Mouse (Mus musculus) forebrain, embryonic 12.5 days (tissue): ENCODE data around the gene Sh3pxd2a. TPM values are rescaled to one million over a fixed set of nuclear protein-coding genes. Genes with fewer than 3 reads are reported as not detected.
A peak's percentile ranks its signal among the peaks of the same experiment; 100 is the strongest.

Experiments used
- ATAC-seq: fragments of 200-750 bp; cut with Nextera tagmentation; 2 replicates; pipeline ENCODE4 v1.8.0; 2017; ENCODE audit warnings: moderate TSS enrichment; ENCODE audit not compliant: low FRiP score
- H3K27ac ChIP-seq: fragments of 300-500 bp; sonication (generic); 2 replicates; pipeline ENCODE4 v1.5.1; 2016; ENCODE audit warnings: mild to moderate bottlenecking
- H3K27me3 ChIP-seq: fragments of 300-500 bp; sonication (generic); 2 replicates; pipeline ENCODE4 v1.6.1; 2016; ENCODE audit warnings: mild to moderate bottlenecking
- H3K36me3 ChIP-seq: fragments of 300-500 bp; sonication (generic); replicated peaks from 2 replicates; pipeline ENCODE4 v1.6.1; 2016; ENCODE audit warnings: mild to moderate bottlenecking
- H3K4me1 ChIP-seq: fragments of 300-500 bp; sonication (generic); 2 replicates; pipeline ENCODE4 v1.6.1; 2016
- H3K4me2 ChIP-seq: fragments of 300-500 bp; sonication (generic); 2 replicates; pipeline ENCODE4 v1.6.1; 2016; ENCODE audit warnings: mild to moderate bottlenecking, moderate library complexity
- H3K4me3 ChIP-seq: fragments of 300-500 bp; sonication (generic); replicated peaks from 2 replicates; pipeline ENCODE4 v1.5.1; 2016; ENCODE audit warnings: mild to moderate bottlenecking
- H3K9ac ChIP-seq: fragments of 300-500 bp; sonication (generic); 2 replicates; pipeline ENCODE4 v1.6.1; 2016; ENCODE audit warnings: mild to moderate bottlenecking
- H3K9me3 ChIP-seq: fragments of 300-500 bp; sonication (generic); 2 replicates; pipeline ENCODE4 v1.6.1; 2016
- WGBS: fragments of 180-500 bp; shearing (Covaris S2); methylation state at CpG from one replicate; pipeline ENCODE4 v1.1.7; 2016; 5-methylcytosine and 5-hydroxymethylcytosine counted together
- polyA plus RNA-seq: library from polyadenylated mRNA; unstranded; fragments of >200 nt; fragmentation: Nextera tagmentation; extraction: Ambion mirVana; gene quantifications from 2 replicates; pipeline ENCODE4 v1.2.1, GENCODE M21; 2016

Gene Sh3pxd2a
- polyA plus RNA-seq, result 3.7 TPM in 2 replicates

GRCm38 (mm10) chr19:47464304-47465241, at the start of gene Sh3pxd2a:
Sh3pxd2a (minus strand) TSS chr19:47464401.
- peak within 1 kb of the TSS; percentile 78 for H3K4me3 ChIP-seq
- peaks cover 35% of the 10 kb centered on the region for H3K4me1 ChIP-seq
- H3K27ac ChIP-seq, result peak within 1 kb of the TSS; percentile 86
- WGBS, result 3% methylated on average over 50 of the region's 70 CpGs
- peak within 1 kb of the TSS; percentile 85 for H3K4me2 ChIP-seq
- H3K9me3 ChIP-seq, result 0 out of 2 replicates have a peak, but pooled peaks cover 4% of the 10 kb centered on the region
- H3K9ac ChIP-seq, result peak within 1 kb of the TSS; percentile 80
- H3K36me3 ChIP-seq, result no peaks in the 10 kb centered on the region; the same call in 1 of the 2 replicates
- ATAC-seq, result peak; percentile 91
- peaks cover 6% of the 10 kb centered on the region; the same call in 1 of the 2 replicates for H3K27me3 ChIP-seq

- H3K27ac ChIP-seq, result no peak overlapping the region
- no peak overlapping the region for H3K4me3 ChIP-seq
- H3K4me2 ChIP-seq, result no peak overlapping the region
- H3K36me3 ChIP-seq, result peaks cover 42% of the 10 kb centered on the region
- H3K4me1 ChIP-seq, result peaks cover 14% of the 10 kb centered on the region
- H3K9me3 ChIP-seq, result no peaks in the 10 kb centered on the region
- no peak for ATAC-seq
- 82% methylated on average over 4 of the region's 4 CpGs for WGBS
- no peaks in the 10 kb centered on the region for H3K27me3 ChIP-seq
- no peak overlapping the region for H3K9ac ChIP-seq
Measured at GRCm38 (mm10) chr19:47513618-47513897, 49.4 kb upstream of the Sh3pxd2a start.

GRCm38 (mm10) chr19:47512794-47513617, 48.8 kb upstream of the Sh3pxd2a start:
- WGBS, result 91% methylated on average over 21 of the region's 21 CpGs
- Histone ChIP-seq H3K4me2 (no peak overlapping the region), H3K9ac (no peak overlapping the region), H3K4me3 (no peak overlapping the region), H3K9me3 (no peaks in the 10 kb centered on the region), H3K4me1 (peaks cover 14% of the 10 kb centered on the region), H3K27ac (no peak overlapping the region), H3K27me3 (no peaks in the 10 kb centered on the region), H3K36me3 (peaks cover 43% of the 10 kb centered on the region)
- ATAC-seq, result no peak

- no peak overlapping the region for H3K4me2 ChIP-seq
- WGBS, result 78% methylated on average over 6 of the region's 6 CpGs
- H3K27me3 ChIP-seq, result no peaks in the 10 kb centered on the region
- H3K27ac ChIP-seq, result no peak overlapping the region
- no peak for ATAC-seq
- H3K9me3 ChIP-seq, result no peaks in the 10 kb centered on the region
- H3K4me3 ChIP-seq, result no peak overlapping the region
- peaks cover 17% of the 10 kb centered on the region for H3K4me1 ChIP-seq
- H3K9ac ChIP-seq, result no peak overlapping the region
- H3K36me3 ChIP-seq, result peaks cover 43% of the 10 kb centered on the region
Measured at GRCm38 (mm10) chr19:47511958-47512357, 47.8 kb upstream of the Sh3pxd2a start.

- Histone ChIP-seq H3K27me3 (no peaks in the 10 kb centered on the region), H3K27ac (peak overlapping the region; percentile 54), H3K4me1 (peaks cover 17% of the 10 kb centered on the region), H3K9me3 (no peaks in the 10 kb centered on the region), H3K4me3 (no peak overlapping the region), H3K36me3 (peaks cover 42% of the 10 kb centered on the region), H3K9ac (no peak overlapping the region), H3K4me2 (no peak overlapping the region)
- no peak for ATAC-seq
- WGBS, result 72% methylated on average over 7 of the region's 7 CpGs
Measured at GRCm38 (mm10) chr19:47511294-47511675, 47.1 kb upstream of the Sh3pxd2a start.

GRCm38 (mm10) chr19:47510473-47511293, 46.5 kb upstream of the Sh3pxd2a start:
- Histone ChIP-seq H3K4me3 (no peak overlapping the region), H3K9ac (no peak overlapping the region), H3K36me3 (peaks cover 40% of the 10 kb centered on the region), H3K4me1 (peaks cover 17% of the 10 kb centered on the region), H3K27ac (peak overlapping the region; percentile 54), H3K27me3 (no peaks in the 10 kb centered on the region), H3K4me2 (peak overlapping the region; percentile 8; the same call in 1 of the 2 replicates), H3K9me3 (no peaks in the 10 kb centered on the region)
- no peak for ATAC-seq
- 28% methylated on average over 25 of the region's 25 CpGs for WGBS

- Histone ChIP-seq H3K4me2 (no peak overlapping the region), H3K36me3 (peaks cover 39% of the 10 kb centered on the region), H3K27me3 (no peaks in the 10 kb centered on the region), H3K9ac (no peak overlapping the region), H3K9me3 (no peaks in the 10 kb centered on the region), H3K4me3 (no peak overlapping the region), H3K4me1 (peaks cover 17% of the 10 kb centered on the region), H3K27ac (peak overlapping the region; percentile 54; the same call in 1 of the 2 replicates)
- 87% methylated on average over 7 of the region's 7 CpGs for WGBS
- ATAC-seq, result no peak
Measured at GRCm38 (mm10) chr19:47510135-47510472, 45.9 kb upstream of the Sh3pxd2a start.

GRCm38 (mm10) chr19:47508771-47509281, 44.6 kb upstream of the Sh3pxd2a start:
- Histone ChIP-seq H3K27me3 (no peaks in the 10 kb centered on the region), H3K9ac (no peak overlapping the region), H3K9me3 (no peaks in the 10 kb centered on the region), H3K4me3 (no peak overlapping the region), H3K4me2 (no peak overlapping the region), H3K4me1 (peaks cover 17% of the 10 kb centered on the region), H3K36me3 (peaks cover 28% of the 10 kb centered on the region), H3K27ac (no peak overlapping the region)
- ATAC-seq, result no peak
- WGBS, result 78% methylated on average over 5 of the region's 5 CpGs

GRCm38 (mm10) chr19:47508191-47508590, 44.0 kb upstream of the Sh3pxd2a start:
- Histone ChIP-seq H3K4me1 (peaks cover 17% of the 10 kb centered on the region), H3K9me3 (no peaks in the 10 kb centered on the region), H3K9ac (no peak overlapping the region), H3K27me3 (no peaks in the 10 kb centered on the region), H3K4me2 (no peak overlapping the region), H3K27ac (no peak overlapping the region), H3K36me3 (peaks cover 25% of the 10 kb centered on the region), H3K4me3 (no peak overlapping the region)
- ATAC-seq, result no peak
- 85% methylated on average over 3 of the region's 3 CpGs for WGBS

GRCm38 (mm10) chr19:47507128-47508121, 43.2 kb upstream of the Sh3pxd2a start:
- Histone ChIP-seq H3K4me2 (no peak overlapping the region), H3K9me3 (no peaks in the 10 kb centered on the region), H3K9ac (0 out of 2 replicates have a peak overlapping the region, but pooled peaks have one; percentile 5), H3K4me1 (peaks cover 17% of the 10 kb centered on the region), H3K36me3 (peaks cover 29% of the 10 kb centered on the region), H3K27ac (peak overlapping the region; percentile 31; the same call in 1 of the 2 replicates), H3K27me3 (no peaks in the 10 kb centered on the region), H3K4me3 (no peak overlapping the region)
- no peak for ATAC-seq
- 60% methylated on average over 27 of the region's 27 CpGs for WGBS

GRCm38 (mm10) chr19:47503625-47504024, 39.4 kb upstream of the Sh3pxd2a start:
- Histone ChIP-seq H3K4me1 (peaks cover 6% of the 10 kb centered on the region; the same call in 1 of the 2 replicates), H3K36me3 (peaks cover 15% of the 10 kb centered on the region), H3K27ac (no peak overlapping the region), H3K4me2 (no peak overlapping the region), H3K27me3 (no peaks in the 10 kb centered on the region), H3K9me3 (no peaks in the 10 kb centered on the region), H3K4me3 (no peak overlapping the region), H3K9ac (no peak overlapping the region)
- WGBS, result 59% methylated on average over 4 of the region's 4 CpGs
- ATAC-seq, result no peak
